Mouse (Mus musculus) liver, postnatal 0 days (tissue): ENCODE data around the gene Ranbp10.

Experiments used
- CTCF ChIP-seq: sonication (generic); IDR thresholded peaks from 2 replicates; pipeline ENCODE4 v1.5.1; 2016; ENCODE audit warnings: antibody characterized with exemption, low read depth
- EP300 ChIP-seq: IDR thresholded peaks from 2 replicates; pipeline ENCODE4 v1.6.1; 2016; ENCODE audit warnings: antibody characterized with exemption, low read depth, mild to moderate bottlenecking

- TF ChIP-seq CTCF (no peak), EP300 (no peak)
Observed at GRCm38 (mm10) chr8:105850611-105851010, 23.5 kb upstream of the Ranbp10 start.
